Mouse (Mus musculus): ENCODE measurements around the gene Prdm10. TPM values are rescaled to one million over a fixed set of nuclear protein-coding genes. Genes with fewer than 3 reads are reported as not detected.

Prdm10 gene
- polyA plus RNA-seq, 1 experiment from 2014 or later, result 6.4 TPM

- Histone ChIP-seq H3K4me3 (ENCODE audit: low read depth, low read length) (no peak overlapping the region), H3K36me3 (ENCODE audit: control insufficient read depth, insufficient read depth, low read length) (peaks cover 4% of the 10 kb centered on the region; the same call in 1 of the 2 replicates), H3K9me3 (ENCODE audit: control insufficient read depth, low read length) (no peaks in the 10 kb centered on the region), H3K27me3 (replicated peaks; ENCODE audit: control insufficient read depth, insufficient read depth, low read length) (no peaks in the 10 kb centered on the region), H3K4me2 (ENCODE audit: low read length) (no peak overlapping the region), H3K9ac (ENCODE audit: low read length) (no peak overlapping the region), H3K27ac (ENCODE audit: low read depth) (no peak overlapping the region), H3K4me1 (replicated peaks; ENCODE audit: control insufficient read depth, insufficient read depth, low read length) (no peaks in the 10 kb centered on the region; the same call in 1 of the 2 replicates)
- no peak for DNase-seq (ENCODE audit: low spot score)
- no peak for ATAC-seq (replicated peaks; ENCODE audit: low FRiP score, low TSS enrichment, low read depth)
- 70% methylated on average over 11 of the region's 11 CpGs for WGBS
Measured at GRCm38 (mm10) chr9:31344289-31344831, 64.0 kb downstream of the Prdm10 start.

- Histone ChIP-seq H3K36me3 (ENCODE audit: control insufficient read depth, insufficient read depth, low read length) (0 out of 2 replicates have a peak, but pooled peaks cover 4% of the 10 kb centered on the region), H3K9ac (ENCODE audit: low read length) (no peak overlapping the region), H3K9me3 (ENCODE audit: control insufficient read depth, low read length) (no peaks in the 10 kb centered on the region), H3K27me3 (replicated peaks; ENCODE audit: control insufficient read depth, insufficient read depth, low read length) (no peaks in the 10 kb centered on the region), H3K4me2 (ENCODE audit: low read length) (no peak overlapping the region), H3K4me1 (replicated peaks; ENCODE audit: control insufficient read depth, insufficient read depth, low read length) (no peaks in the 10 kb centered on the region; the same call in 1 of the 2 replicates), H3K4me3 (ENCODE audit: low read depth, low read length) (no peak overlapping the region), H3K27ac (ENCODE audit: low read depth) (no peak overlapping the region)
- no peak for ATAC-seq (replicated peaks; ENCODE audit: low FRiP score, low TSS enrichment, low read depth)
- WGBS, result 61% methylated on average over 15 of the region's 15 CpGs
- no peak for DNase-seq (ENCODE audit: low spot score)
Measured at GRCm38 (mm10) chr9:31346575-31347080, 66.3 kb downstream of the Prdm10 start.

GRCm38 (mm10) chr9:31348458-31348857, 68.1 kb downstream of the Prdm10 start:
- H3K27me3 ChIP-seq (replicated peaks; ENCODE audit: control insufficient read depth, insufficient read depth, low read length), result no peaks in the 10 kb centered on the region
- H3K9ac ChIP-seq (ENCODE audit: low read length), result no peak overlapping the region
- peaks cover 8% of the 10 kb centered on the region; the same call in 1 of the 2 replicates for H3K36me3 ChIP-seq (ENCODE audit: control insufficient read depth, insufficient read depth, low read length)
- H3K4me1 ChIP-seq (replicated peaks; ENCODE audit: control insufficient read depth, insufficient read depth, low read length), result no peaks in the 10 kb centered on the region
- DNase-seq (ENCODE audit: low spot score) (no peak), ATAC-seq (replicated peaks; ENCODE audit: low FRiP score, low TSS enrichment, low read depth) (no peak)
- H3K4me2 ChIP-seq (ENCODE audit: low read length), result no peak overlapping the region
- H3K27ac ChIP-seq (ENCODE audit: low read depth), result no peak overlapping the region
- no peak overlapping the region for H3K4me3 ChIP-seq (ENCODE audit: low read depth, low read length)
- WGBS, result 75% methylated on average over 4 of the region's 4 CpGs
- H3K9me3 ChIP-seq (ENCODE audit: control insufficient read depth, low read length), result no peaks in the 10 kb centered on the region

- DNase-seq (ENCODE audit: low spot score) (peak; percentile 85), ATAC-seq (replicated peaks; ENCODE audit: low FRiP score, low TSS enrichment, low read depth) (peak; percentile 32; the same call in 1 of the 2 replicates)
- Histone ChIP-seq H3K4me2 (ENCODE audit: low read length) (no peak overlapping the region), H3K9me3 (ENCODE audit: control insufficient read depth, low read length) (no peaks in the 10 kb centered on the region), H3K36me3 (ENCODE audit: control insufficient read depth, insufficient read depth, low read length) (peaks cover 10% of the 10 kb centered on the region; the same call in 1 of the 2 replicates), H3K9ac (ENCODE audit: low read length) (no peak overlapping the region), H3K4me1 (replicated peaks; ENCODE audit: control insufficient read depth, insufficient read depth, low read length) (no peaks in the 10 kb centered on the region), H3K4me3 (ENCODE audit: low read depth, low read length) (no peak overlapping the region), H3K27ac (ENCODE audit: low read depth) (no peak overlapping the region), H3K27me3 (replicated peaks; ENCODE audit: control insufficient read depth, insufficient read depth, low read length) (no peaks in the 10 kb centered on the region)
- WGBS, result 68% methylated on average over 11 of the region's 11 CpGs
Measured at GRCm38 (mm10) chr9:31348915-31349314, 68.6 kb downstream of the Prdm10 start.

GRCm38 (mm10) chr9:31352716-31353115, 72.4 kb downstream of the Prdm10 start:
- H3K4me1 ChIP-seq (replicated peaks; ENCODE audit: control insufficient read depth, insufficient read depth, low read length), result no peaks in the 10 kb centered on the region
- DNase-seq (ENCODE audit: low spot score) (no peak), ATAC-seq (replicated peaks; ENCODE audit: low FRiP score, low TSS enrichment, low read depth) (no peak)
- no peak overlapping the region for H3K4me2 ChIP-seq (ENCODE audit: low read length)
- no peak overlapping the region for H3K9ac ChIP-seq (ENCODE audit: low read length)
- peaks cover 21% of the 10 kb centered on the region for H3K36me3 ChIP-seq (ENCODE audit: control insufficient read depth, insufficient read depth, low read length)
- H3K27ac ChIP-seq (ENCODE audit: low read depth), result no peak overlapping the region
- 83% methylated on average over 2 of the region's 2 CpGs for WGBS
- no peaks in the 10 kb centered on the region for H3K9me3 ChIP-seq (ENCODE audit: control insufficient read depth, low read length)
- H3K27me3 ChIP-seq (replicated peaks; ENCODE audit: control insufficient read depth, insufficient read depth, low read length), result no peaks in the 10 kb centered on the region
- no peak overlapping the region for H3K4me3 ChIP-seq (ENCODE audit: low read depth, low read length)

- 80% methylated on average over 10 of the region's 10 CpGs for WGBS
- Histone ChIP-seq H3K9me3 (ENCODE audit: control insufficient read depth, low read length) (no peaks in the 10 kb centered on the region), H3K27ac (ENCODE audit: low read depth) (no peak overlapping the region), H3K36me3 (ENCODE audit: control insufficient read depth, insufficient read depth, low read length) (peaks cover 25% of the 10 kb centered on the region), H3K4me2 (ENCODE audit: low read length) (no peak overlapping the region), H3K4me1 (replicated peaks; ENCODE audit: control insufficient read depth, insufficient read depth, low read length) (no peaks in the 10 kb centered on the region), H3K27me3 (replicated peaks; ENCODE audit: control insufficient read depth, insufficient read depth, low read length) (no peaks in the 10 kb centered on the region), H3K4me3 (ENCODE audit: low read depth, low read length) (no peak overlapping the region), H3K9ac (ENCODE audit: low read length) (no peak overlapping the region)
- DNase-seq (ENCODE audit: low spot score), result no peak
- no peak for ATAC-seq (replicated peaks; ENCODE audit: low FRiP score, low TSS enrichment, low read depth)
Measured at GRCm38 (mm10) chr9:31353518-31353917, 73.2 kb downstream of the Prdm10 start.

- no peak overlapping the region for H3K4me3 ChIP-seq (ENCODE audit: low read depth, low read length)
- H3K4me1 ChIP-seq (replicated peaks; ENCODE audit: control insufficient read depth, insufficient read depth, low read length), result no peaks in the 10 kb centered on the region
- DNase-seq (ENCODE audit: low spot score), result no peak
- H3K4me2 ChIP-seq (ENCODE audit: low read length), result no peak overlapping the region
- H3K27ac ChIP-seq (ENCODE audit: low read depth), result no peak overlapping the region
- ATAC-seq (replicated peaks; ENCODE audit: low FRiP score, low TSS enrichment, low read depth), result no peak
- H3K27me3 ChIP-seq (replicated peaks; ENCODE audit: control insufficient read depth, insufficient read depth, low read length), result no peaks in the 10 kb centered on the region
- peaks cover 28% of the 10 kb centered on the region for H3K36me3 ChIP-seq (ENCODE audit: control insufficient read depth, insufficient read depth, low read length)
- no peak overlapping the region for H3K9ac ChIP-seq (ENCODE audit: low read length)
- 72% methylated on average over 7 of the region's 7 CpGs for WGBS
- H3K9me3 ChIP-seq (ENCODE audit: control insufficient read depth, low read length), result no peaks in the 10 kb centered on the region
Measured at GRCm38 (mm10) chr9:31354051-31354450, 73.7 kb downstream of the Prdm10 start.

- 90% methylated on average over 9 of the region's 9 CpGs for WGBS
- DNase-seq (ENCODE audit: low spot score) (no peak), ATAC-seq (replicated peaks; ENCODE audit: low FRiP score, low TSS enrichment, low read depth) (no peak)
- no peak overlapping the region for H3K9ac ChIP-seq (ENCODE audit: low read length)
- H3K36me3 ChIP-seq (ENCODE audit: control insufficient read depth, insufficient read depth, low read length), result peaks cover 38% of the 10 kb centered on the region
- H3K27me3 ChIP-seq (replicated peaks; ENCODE audit: control insufficient read depth, insufficient read depth, low read length), result no peaks in the 10 kb centered on the region
- no peak overlapping the region for H3K27ac ChIP-seq (ENCODE audit: low read depth)
- no peak overlapping the region for H3K4me3 ChIP-seq (ENCODE audit: low read depth, low read length)
- H3K9me3 ChIP-seq (ENCODE audit: control insufficient read depth, low read length), result no peaks in the 10 kb centered on the region
- H3K4me1 ChIP-seq (replicated peaks; ENCODE audit: control insufficient read depth, insufficient read depth, low read length), result no peaks in the 10 kb centered on the region
- no peak overlapping the region for H3K4me2 ChIP-seq (ENCODE audit: low read length)
Measured at GRCm38 (mm10) chr9:31363698-31364609, 83.6 kb downstream of the Prdm10 start.
